Mouse (Mus musculus) adrenal gland, postnatal 14 days (tissue): ENCODE data around the gene Hnrnpk. TPM values are rescaled to one million over a fixed set of nuclear protein-coding genes. Genes with fewer than 3 reads are reported as not detected.
"Not testable (repeated sequence)": the region's sequence is repeated elsewhere in the genome, so short reads cannot be mapped to it uniquely, and the experiment has no call there.

Experiments used
- DNase-seq: peaks from one replicate; pipeline ENCODE4 v3.0.0; 2021; ENCODE audit warnings: mixed read lengths
- long read RNA-seq, 2 experiments: library from polyadenylated mRNA; stranded (forward); transcript quantifications; one replicate each; pipeline ENCODE4 v2.0.0; 2021
- total RNA-seq: library from RNA; stranded (reverse); gene quantifications from 2 replicates; pipeline ENCODE4 v1.2.3, GENCODE M21; 2021

Gene Hnrnpk
- 904 and 935 TPM in 2 replicates for total RNA-seq
- long read RNA-seq, experiment 1, partial matches to known transcripts = 29 of 828 reads
- long read RNA-seq, experiment 1, other reads (novel, unspliced or antisense) = 799 of 828 reads
- long read RNA-seq, experiment 2, partial matches to known transcripts = 14 of 513 reads
- long read RNA-seq, experiment 2, other reads (novel, unspliced or antisense) = 497 of 513 reads

- not testable (repeated sequence) for DNase-seq
Measured at GRCm38 (mm10) chr13:58403243-58403642, at the start of gene Hnrnpk. Gene Hnrnpk (minus strand): TSS chr13:58403343.

GRCm38 (mm10) chr13:58452246-58452645, 49.1 kb upstream of the Hnrnpk start:
- no peak for DNase-seq

GRCm38 (mm10) chr13:58450459-58451182, 47.5 kb upstream of the Hnrnpk start:
- DNase-seq = no peak

- no peak for DNase-seq
Measured at GRCm38 (mm10) chr13:58446541-58446940, 43.4 kb upstream of the Hnrnpk start.

- DNase-seq = no peak
Measured at GRCm38 (mm10) chr13:58443787-58444186, 40.6 kb upstream of the Hnrnpk start.

GRCm38 (mm10) chr13:58443326-58443725, 40.2 kb upstream of the Hnrnpk start:
- no peak for DNase-seq

- no peak for DNase-seq
Measured at GRCm38 (mm10) chr13:58439716-58440115, 36.6 kb upstream of the Hnrnpk start.

GRCm38 (mm10) chr13:58423061-58423660, 20.0 kb upstream of the Hnrnpk start:
- DNase-seq = no peak

GRCm38 (mm10) chr13:58422242-58422641, 19.1 kb upstream of the Hnrnpk start:
- DNase-seq = no peak

GRCm38 (mm10) chr13:58421026-58421425, 17.9 kb upstream of the Hnrnpk start:
- peak; percentile 18 for DNase-seq

GRCm38 (mm10) chr13:58419266-58419665, 16.1 kb upstream of the Hnrnpk start:
- no peak for DNase-seq

- no peak for DNase-seq
Measured at GRCm38 (mm10) chr13:58418656-58419055, 15.5 kb upstream of the Hnrnpk start.

- peak; percentile 35 for DNase-seq
Measured at GRCm38 (mm10) chr13:58415838-58416237, 12.7 kb upstream of the Hnrnpk start.

GRCm38 (mm10) chr13:58415374-58415773, 12.2 kb upstream of the Hnrnpk start:
- DNase-seq = peak; percentile 67

- DNase-seq = no peak
Measured at GRCm38 (mm10) chr13:58411073-58411472, 7.9 kb upstream of the Hnrnpk start.

- DNase-seq = no peak
Measured at GRCm38 (mm10) chr13:58402744-58403110, 416 bp downstream of the Hnrnpk start.

GRCm38 (mm10) chr13:58402003-58402743, 970 bp downstream of the Hnrnpk start, which contains the start of gene Rmi1:
Gene Rmi1 (plus strand): TSS chr13:58402248.
- peak; percentile 99 for DNase-seq

- DNase-seq = peak; percentile 92
Measured at GRCm38 (mm10) chr13:58401135-58402002, 1.8 kb downstream of the Hnrnpk start.

- no peak for DNase-seq
Measured at GRCm38 (mm10) chr13:58400576-58400975, 2.6 kb downstream of the Hnrnpk start.

GRCm38 (mm10) chr13:58397651-58398050, 5.5 kb downstream of the Hnrnpk start:
- DNase-seq = peak; percentile 49

- not testable (repeated sequence) for DNase-seq
Measured at GRCm38 (mm10) chr13:58394392-58394791, 8.8 kb downstream of the Hnrnpk start.
